8 mouse cellular contexts compared by ENCODE assay signal in the genomic region with DNA sequence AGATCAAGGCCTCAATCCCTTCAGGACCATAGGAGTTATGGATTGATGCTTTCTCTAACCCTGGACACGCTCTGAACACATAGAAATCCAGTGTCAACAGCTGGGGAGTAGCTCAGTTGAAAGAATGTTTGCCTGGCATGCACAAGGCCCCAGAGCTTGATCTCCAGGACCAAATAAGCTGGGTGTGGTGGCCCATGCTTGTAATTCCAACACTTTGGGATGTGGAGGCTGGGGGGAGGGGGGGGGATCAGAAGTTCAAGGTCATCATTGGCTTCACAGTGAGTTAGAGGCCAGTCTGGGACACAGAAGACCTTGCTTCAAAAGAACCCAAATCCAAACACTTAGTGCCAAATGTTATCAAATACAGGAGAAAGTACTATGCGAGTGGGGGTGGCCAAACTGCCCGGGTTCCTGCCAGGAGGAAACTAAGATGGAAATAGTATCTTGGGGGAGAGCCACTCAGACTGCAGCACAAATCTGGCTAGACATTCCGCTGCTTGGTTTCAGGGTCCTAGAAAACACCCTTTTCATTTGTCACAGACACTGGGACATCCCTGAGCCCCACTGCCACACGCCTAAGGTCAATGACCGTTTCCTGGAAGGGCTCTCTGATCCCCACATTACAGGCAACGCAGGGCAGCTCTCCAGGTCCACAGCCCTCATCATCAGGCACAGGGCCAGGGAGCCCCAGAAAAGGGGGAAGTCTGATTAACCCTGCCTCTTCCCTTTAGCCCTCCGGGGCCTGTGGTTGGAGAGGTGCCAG. TPM values are rescaled to one million over a fixed set of nuclear protein-coding genes. Genes with fewer than 3 reads are reported as not detected.
DNase-seq lines count a peak whose midpoint lies in the region; ATAC-seq lines count a peak whose summit lies in the region.

No protein-coding gene starts in this region.

- H3K4me2 ChIP-seq in limb, embryonic 12.5 days = peak overlapping the region; percentile 92
- peak overlapping the region; percentile 99 for H3K4me2 ChIP-seq in midbrain, embryonic 13.5 days (replicated peaks)

- no peaks in the 10 kb centered on the region for H3K9me3 ChIP-seq in forebrain, embryonic 10.5 days
- no peaks in the 10 kb centered on the region for H3K9me3 ChIP-seq in limb, embryonic 12.5 days
- no peaks in the 10 kb centered on the region for H3K9me3 ChIP-seq in midbrain, embryonic 13.5 days

- peak overlapping the region; percentile 86 for H3K4me3 ChIP-seq in forebrain, embryonic 10.5 days
- H3K4me3 ChIP-seq in limb, embryonic 12.5 days (replicated peaks) = peak overlapping the region; percentile 80
- H3K4me3 ChIP-seq in midbrain, embryonic 13.5 days (replicated peaks) = peak overlapping the region; percentile 81

- peak overlapping the region; percentile 94 for H3K27ac ChIP-seq in forebrain, embryonic 10.5 days
- H3K27ac ChIP-seq in limb, embryonic 12.5 days = peak overlapping the region; percentile 80
- H3K27ac ChIP-seq in midbrain, embryonic 13.5 days = peak overlapping the region; percentile 56

- peaks cover 26% of the 10 kb centered on the region for H3K36me3 ChIP-seq in forebrain, embryonic 10.5 days (replicated peaks)
- H3K36me3 ChIP-seq in limb, embryonic 12.5 days = 0 out of 2 replicates have a peak, but pooled peaks cover 7% of the 10 kb centered on the region
- H3K36me3 ChIP-seq in midbrain, embryonic 13.5 days = no peaks in the 10 kb centered on the region

- peaks cover 72% of the 10 kb centered on the region for H3K4me1 ChIP-seq in forebrain, embryonic 10.5 days
- H3K4me1 ChIP-seq in limb, embryonic 12.5 days (replicated peaks) = peaks cover 65% of the 10 kb centered on the region
- H3K4me1 ChIP-seq in midbrain, embryonic 13.5 days (replicated peaks) = peaks cover 61% of the 10 kb centered on the region

- ATAC-seq in limb, embryonic 12.5 days (ENCODE audit: insufficient number of reproducible peaks, insufficient read depth, low FRiP score, low TSS enrichment, low read depth) = no peak
- ATAC-seq in midbrain, embryonic 13.5 days = no peak
- ATAC-seq in cerebellum, adult (ENCODE audit: insufficient number of reproducible peaks, low FRiP score, low TSS enrichment) = no peak

- DNase-seq in retina, postnatal 1 day = peak; percentile 71
- no peak for DNase-seq in retina, embryonic 14.5 days (ENCODE audit: low spot score)
- DNase-seq in forebrain, embryonic 10.5 days (ENCODE audit: extremely low spot score, low spot score) = no peak
- peak; percentile 76 for DNase-seq in heart, postnatal 4 days
- DNase-seq in testis, postnatal 14 days (ENCODE audit: low spot score) = peak; percentile 76

- WGBS in forebrain, embryonic 10.5 days = 59% methylated on average over 8 of the region's 8 CpGs
- 30% methylated on average over 8 of the region's 8 CpGs for WGBS in limb, embryonic 12.5 days
- WGBS in midbrain, embryonic 13.5 days = 45% methylated on average over 8 of the region's 8 CpGs

- peak overlapping the region; percentile 42 for H3K9ac ChIP-seq in limb, embryonic 12.5 days (replicated peaks)
- H3K9ac ChIP-seq in midbrain, embryonic 13.5 days (replicated peaks) = peak overlapping the region; percentile 52

- H3K27me3 ChIP-seq in forebrain, embryonic 10.5 days (ENCODE audit: poor library complexity, severe bottlenecking) = no peaks in the 10 kb centered on the region
- no peaks in the 10 kb centered on the region for H3K27me3 ChIP-seq in limb, embryonic 12.5 days
- no peaks in the 10 kb centered on the region for H3K27me3 ChIP-seq in midbrain, embryonic 13.5 days

RNA-seq across cellular contexts. Expression of a gene that starts 2.4 kb away (rescaled TPM):
- 9.1 and 10.0 TPM in 2 replicates for polyA plus RNA-seq in forebrain, embryonic 10.5 days (2016; fragmentation: Nextera tagmentation; extraction: Ambion mirVana)
- total RNA-seq in heart, postnatal 4 days (2021) = 10 to 100 TPM; 15.7 to 16.5 TPM
- 19.2 and 23.2 TPM in 2 replicates for polyA plus RNA-seq in limb, embryonic 12.5 days (2016; fragmentation: Nextera tagmentation; extraction: Ambion mirVana)
- 8.2 and 11.4 TPM in 2 replicates for polyA plus RNA-seq in midbrain, embryonic 13.5 days (2015; fragmentation: Nextera tagmentation; extraction: Ambion mirVana)

RNA-seq across cellular contexts. Expression of a gene that starts 2.6 kb away (rescaled TPM):
- 38.6 and 39.0 TPM in 2 replicates for polyA plus RNA-seq in forebrain, embryonic 10.5 days (2016; fragmentation: Nextera tagmentation; extraction: Ambion mirVana)
- total RNA-seq in heart, postnatal 4 days (2021) = 10 to 100 TPM; 18.5 to 20.9 TPM
- 59.9 and 61.2 TPM in 2 replicates for polyA plus RNA-seq in limb, embryonic 12.5 days (2016; fragmentation: Nextera tagmentation; extraction: Ambion mirVana)
- polyA plus RNA-seq in midbrain, embryonic 13.5 days (2015; fragmentation: Nextera tagmentation; extraction: Ambion mirVana) = 23.0 and 25.2 TPM in 2 replicates

Comparison
In these comparisons a context has a peak if more than half of its experiments do, and no peak if none do; other contexts are left out.
1. DNase-seq: peak in retina, postnatal 1 day (single experiment), heart, postnatal 4 days (single experiment) and testis, postnatal 14 days (single experiment); none in retina, embryonic 14.5 days (single experiment) and forebrain, embryonic 10.5 days (single experiment).
2. Peak in every context shown above with its lines, with median percentiles within 50 percentile points of each other: H3K27ac ChIP-seq and H3K4me3 ChIP-seq.